Mouse (Mus musculus) spleen, postnatal 14 days (tissue): ENCODE results near the gene Cyb5b.

Experiments
- DNase-seq, 2 experiments: peaks; one replicate each; pipeline ENCODE4 v3.0.0; 2021 to 2022; ENCODE audit warnings: low spot score in 2 of 2

Gene Cyb5b

GRCm38 (mm10) chr8:107227011-107227626 is 76.7 kb downstream of the Cyb5b start:
- DNase-seq, result no peak

GRCm38 (mm10) chr8:107233251-107233650 is 82.8 kb downstream of the Cyb5b start:
- DNase-seq, result no peak

- DNase-seq, result no peak
Measured at GRCm38 (mm10) chr8:107233718-107234117, 83.3 kb downstream of the Cyb5b start.
